Mouse (Mus musculus) adrenal gland, adult 10 weeks (tissue): ENCODE data around the gene Pcid2. TPM values are rescaled to one million over a fixed set of nuclear protein-coding genes. Genes with fewer than 3 reads are reported as not detected.

Experiments
- polyA plus RNA-seq: library from polyadenylated mRNA; stranded (reverse); fragments of 350-450 nt; fragmentation: Illumina TruSeq; extraction: RNeasy Lipid Tissue Mini Kit (QIAGEN cat#74804); gene quantifications from one replicate; pipeline ENCODE4 v1.2.3, GENCODE M21; 2014; ENCODE audit warnings: low read depth, low replicate concordance

The Pcid2 gene
- 15.9 TPM for polyA plus RNA-seq

DNA sequence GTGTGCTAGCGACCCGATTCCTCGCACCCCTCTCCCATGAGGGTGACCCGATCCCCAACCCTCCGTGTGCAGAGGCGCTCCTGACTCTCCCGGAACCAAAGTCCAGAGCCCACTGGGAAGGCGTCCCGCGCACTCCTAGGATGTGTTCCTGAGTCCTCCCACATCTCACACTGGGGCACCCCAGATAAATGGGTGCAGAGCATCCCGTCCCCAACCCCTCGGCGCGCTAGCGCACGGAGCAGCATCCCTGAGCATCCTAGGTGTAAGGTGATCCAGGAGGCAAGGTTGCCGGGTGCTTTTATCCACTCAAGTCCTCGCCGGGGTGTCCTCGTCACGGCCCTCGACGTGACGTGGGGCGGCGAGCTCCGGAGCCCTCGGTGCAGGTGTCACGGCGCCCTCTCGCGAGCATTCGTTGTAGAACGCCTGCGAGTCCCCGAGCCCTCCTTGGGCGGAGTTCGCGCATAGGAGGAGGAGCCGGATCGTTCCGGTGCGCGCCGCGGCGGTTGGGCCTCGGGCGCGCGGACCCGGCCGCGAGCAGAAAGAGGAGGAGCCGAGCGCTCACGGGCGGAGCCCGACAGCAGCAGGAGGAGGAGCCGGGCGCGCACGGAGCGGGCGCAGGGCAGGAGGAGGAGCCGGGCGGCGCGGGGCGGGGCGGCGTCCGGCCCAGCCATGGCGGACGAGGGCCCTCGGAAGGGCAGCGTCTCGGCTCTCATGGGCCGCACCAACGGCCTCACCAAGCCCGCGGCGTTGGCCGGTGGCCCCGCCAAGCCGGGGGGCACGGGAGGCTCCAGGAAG is at the start of gene Pcid2, which contains the start of gene Cul4a:
Gene Pcid2, minus strand, starts transcription at position 373 of the 795 bp plus-strand sequence.
Gene Cul4a, plus strand, starts transcription at position 535 of the 795 bp plus-strand sequence.

DNA sequence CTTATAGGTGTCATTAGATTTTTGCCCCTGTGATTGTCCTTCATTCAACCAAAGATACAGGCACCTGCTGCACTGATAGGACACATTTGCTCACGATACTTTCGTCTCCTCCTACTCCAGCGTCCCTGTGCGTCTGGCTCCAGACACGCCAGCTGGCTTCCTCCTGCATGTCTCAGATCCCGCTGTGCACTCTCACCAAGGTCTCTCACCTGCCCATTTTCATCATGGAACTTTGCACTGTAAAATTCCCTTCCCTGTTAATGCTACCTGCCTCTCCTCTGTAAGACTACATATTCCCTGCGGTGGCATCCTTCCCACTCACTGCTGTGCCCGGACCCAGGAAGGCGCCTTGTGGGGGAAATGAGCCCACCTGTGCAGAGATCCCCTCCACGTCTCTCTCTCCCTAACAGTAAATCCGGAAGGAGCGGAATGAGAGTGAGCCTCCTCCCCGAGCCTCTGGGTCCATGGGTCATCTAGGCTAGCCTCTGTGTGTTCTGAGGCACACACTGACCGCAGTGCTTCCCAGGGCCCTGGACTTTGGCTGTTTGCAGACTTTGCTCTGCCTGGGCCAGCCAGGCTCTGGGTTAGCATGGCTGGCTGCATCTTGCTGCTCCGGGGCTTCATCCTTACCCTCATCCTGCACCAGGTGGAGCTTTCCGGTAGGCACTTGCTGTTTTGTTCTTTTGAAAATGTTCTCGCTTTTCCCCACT is 44.7 kb downstream of the Pcid2 start, which contains the start of gene Proz:
Gene Proz, plus strand, starts transcription at position 474 of the 710 bp plus-strand sequence.

DNA sequence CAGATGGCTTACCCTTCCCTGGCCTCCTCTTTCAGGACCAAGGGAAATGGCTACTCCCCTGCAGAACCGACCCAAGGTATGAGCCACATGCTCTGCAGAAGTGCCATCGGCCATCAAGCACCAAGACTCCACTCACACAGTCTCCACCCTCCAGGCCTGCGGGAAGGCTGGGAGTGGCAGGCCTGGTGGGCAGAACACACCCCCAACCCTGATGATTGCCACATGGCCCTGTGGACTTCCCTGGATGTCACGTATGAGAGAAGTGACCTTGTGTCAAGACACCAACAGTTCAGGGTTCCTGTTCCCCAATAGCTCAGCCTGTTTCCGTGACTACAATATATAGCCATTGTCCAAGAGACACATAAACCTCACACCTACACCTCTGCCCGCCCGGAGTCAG is 68.2 kb downstream of the Pcid2 start, which contains the start of gene F10:
Gene F10, plus strand, starts transcription at position 294 of the 400 bp plus-strand sequence.

Other genes with a start within 250 kb of the Pcid2 start
- 8.3 TPM for gene Mcf2l, start 231.7 kb downstream of the Pcid2 start, polyA plus RNA-seq
- not detected for gene F7, start 79.4 kb downstream of the Pcid2 start, polyA plus RNA-seq
- not detected for gene F10, start 68.2 kb downstream of the Pcid2 start, polyA plus RNA-seq
- gene Proz, start 44.5 kb downstream of the Pcid2 start, polyA plus RNA-seq = not detected
- 242 TPM for gene Cul4a, start 162 bp upstream of the Pcid2 start, polyA plus RNA-seq
- 580 TPM for gene Lamp1, start 53.7 kb upstream of the Pcid2 start, polyA plus RNA-seq
- gene Grtp1, start 95.2 kb upstream of the Pcid2 start, polyA plus RNA-seq = 7.3 TPM
- gene Adprhl1, start 148.7 kb upstream of the Pcid2 start, polyA plus RNA-seq = not detected
- 24.9 TPM for gene Dcun1d2, start 182.7 kb upstream of the Pcid2 start, polyA plus RNA-seq
- gene Tmco3, start 182.7 kb upstream of the Pcid2 start, polyA plus RNA-seq = 20.1 TPM
- 30.7 TPM for gene Tfdp1, start 233.3 kb upstream of the Pcid2 start, polyA plus RNA-seq